Mouse (Mus musculus) intestine, postnatal 0 days (tissue): ENCODE measurements around the gene Nit2. TPM values are rescaled to one million over a fixed set of nuclear protein-coding genes. Genes with fewer than 3 reads are reported as not detected.

Experiments used
- ATAC-seq: fragments of 200-750 bp; cut with Nextera tagmentation; 2 replicates; pipeline ENCODE4 v1.8.0; 2017; ENCODE audit warnings: mild to moderate bottlenecking, moderate TSS enrichment, moderate library complexity
- H3K27ac ChIP-seq: fragments of 300-500 bp; sonication (generic); 2 replicates; pipeline ENCODE4 v1.5.1; 2014; ENCODE audit warnings: mild to moderate bottlenecking, low read depth, low read length, moderate library complexity
- H3K27me3 ChIP-seq: fragments of 300-500 bp; sonication (generic); replicated peaks from 2 replicates; pipeline ENCODE4 v1.6.1; 2014; ENCODE audit warnings: low read length, mixed read lengths; ENCODE audit not compliant: control insufficient read depth, insufficient read depth
- H3K36me3 ChIP-seq: fragments of 300-500 bp; sonication (generic); 2 replicates; pipeline ENCODE4 v1.6.1; 2014; ENCODE audit warnings: mild to moderate bottlenecking, moderate library complexity; ENCODE audit not compliant: control insufficient read depth, insufficient read depth
- H3K4me1 ChIP-seq: fragments of 300-500 bp; sonication (generic); replicated peaks from 2 replicates; pipeline ENCODE4 v1.6.1; 2014; ENCODE audit warnings: antibody characterized with exemption, low read length, mixed read lengths; ENCODE audit not compliant: control insufficient read depth, insufficient read depth
- H3K4me2 ChIP-seq: fragments of 300-500 bp; sonication (generic); replicated peaks from 2 replicates; pipeline ENCODE4 v1.6.1; 2014; ENCODE audit warnings: low read depth, mild to moderate bottlenecking, moderate library complexity
- H3K4me3 ChIP-seq: fragments of 300-500 bp; sonication (generic); 2 replicates; pipeline ENCODE4 v1.5.1; 2014; ENCODE audit warnings: low read depth, low read length
- H3K9ac ChIP-seq: fragments of 300-500 bp; sonication (generic); 2 replicates; pipeline ENCODE4 v1.6.1; 2014; ENCODE audit warnings: mild to moderate bottlenecking, low read depth, low read length
- H3K9me3 ChIP-seq: fragments of 300-500 bp; sonication (generic); 2 replicates; pipeline ENCODE4 v1.6.1; 2016; ENCODE audit warnings: mixed run types; ENCODE audit not compliant: control insufficient read depth
- CTCF ChIP-seq: sonication (generic); IDR thresholded peaks from 2 replicates; pipeline ENCODE4 v1.5.1; 2016; ENCODE audit warnings: low read depth, mild to moderate bottlenecking, control low read depth, antibody characterized with exemption, moderate library complexity
- WGBS: fragments of 180-500 bp; shearing (Covaris S2); extraction: QIAGEN DNeasy Blood & Tissue Kit; methylation state at CpG from one replicate; pipeline ENCODE4 v1.1.7; 2014; 5-methylcytosine and 5-hydroxymethylcytosine counted together
- polyA plus RNA-seq: library from polyadenylated mRNA; unstranded; fragments of >200 nt; fragmentation: Nextera tagmentation; extraction: Ambion mirVana; gene quantifications from 2 replicates; pipeline ENCODE4 v1.2.1, GENCODE M21; 2015

The Nit2 gene
- polyA plus RNA-seq, 1 experiment from 2014 or later: 46.2 TPM

DNA sequence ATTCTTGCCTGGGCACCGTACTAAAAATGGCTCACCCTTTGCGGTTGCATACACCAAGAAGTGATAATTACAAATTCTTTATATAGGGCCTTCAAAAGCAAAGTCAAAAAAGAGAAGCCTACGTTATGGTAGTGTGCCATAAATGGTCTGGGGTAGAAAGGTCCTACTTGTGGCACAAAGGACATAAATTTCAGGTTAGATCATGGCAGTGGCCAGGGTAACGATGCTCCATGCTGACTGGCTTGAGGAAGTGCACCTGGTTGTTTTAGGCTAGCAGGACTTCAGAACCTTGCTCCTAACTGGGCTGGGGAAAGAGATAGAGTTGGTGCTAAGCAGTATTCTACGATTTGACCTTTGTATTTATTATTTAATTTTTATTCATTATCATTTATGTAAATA is 372 bp upstream of the Nit2 start:
- H3K27ac ChIP-seq: peak overlapping the region; percentile 81
- peak overlapping the region; percentile 94 for H3K4me2 ChIP-seq
- WGBS: 11% methylated on average over 5 of the region's 5 CpGs
- ATAC-seq: peak; percentile 43
- peak overlapping the region; percentile 87 for H3K4me3 ChIP-seq
- no peaks in the 10 kb centered on the region for H3K27me3 ChIP-seq
- H3K36me3 ChIP-seq: peaks cover 20% of the 10 kb centered on the region
- no peak overlapping the region for H3K9ac ChIP-seq
- H3K4me1 ChIP-seq: no peaks in the 10 kb centered on the region
- no peak for TF ChIP-seq CTCF
- H3K9me3 ChIP-seq: no peaks in the 10 kb centered on the region

DNA sequence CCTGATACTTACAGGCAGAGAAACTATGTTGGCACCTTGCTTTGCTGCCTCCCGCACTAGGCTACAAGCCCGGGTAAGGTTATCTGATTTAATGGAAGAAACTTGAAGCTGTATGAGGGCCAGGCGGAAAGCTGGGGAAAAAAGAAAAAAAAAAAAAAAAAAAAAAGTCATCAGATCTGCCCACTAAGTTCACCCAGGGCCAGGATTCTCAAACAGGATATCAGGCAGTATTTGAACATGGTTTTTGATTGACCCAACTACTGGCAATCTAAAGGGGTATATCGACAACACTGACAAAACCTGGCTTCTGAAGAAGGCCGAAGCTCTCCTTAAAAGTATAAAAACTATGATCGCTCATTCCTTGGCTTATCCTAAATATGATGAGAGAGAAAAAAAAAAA is 1.1 kb downstream of the Nit2 start:
- H3K4me2 ChIP-seq: peak overlapping the region; percentile 94; the same call in 1 of the 2 replicates
- ATAC-seq: no peak
- no peak overlapping the region for H3K27ac ChIP-seq
- H3K9me3 ChIP-seq: no peaks in the 10 kb centered on the region
- no peaks in the 10 kb centered on the region for H3K4me1 ChIP-seq
- no peak overlapping the region for H3K9ac ChIP-seq
- no peak for TF ChIP-seq CTCF
- no peaks in the 10 kb centered on the region for H3K27me3 ChIP-seq
- no peak overlapping the region for H3K4me3 ChIP-seq
- WGBS: 74% methylated on average over 6 of the region's 6 CpGs
- peaks cover 24% of the 10 kb centered on the region for H3K36me3 ChIP-seq

GRCm38 (mm10) chr16:57165157-57165556 is 2.0 kb downstream of the Nit2 start:
- no peaks in the 10 kb centered on the region for H3K9me3 ChIP-seq
- H3K36me3 ChIP-seq: peaks cover 26% of the 10 kb centered on the region
- ATAC-seq: no peak
- H3K4me3 ChIP-seq: no peak overlapping the region
- H3K27me3 ChIP-seq: no peaks in the 10 kb centered on the region
- no peak overlapping the region for H3K4me2 ChIP-seq
- no peaks in the 10 kb centered on the region for H3K4me1 ChIP-seq
- TF ChIP-seq CTCF: no peak
- H3K9ac ChIP-seq: no peak overlapping the region
- H3K27ac ChIP-seq: no peak overlapping the region
- WGBS: 95% methylated on average over 5 of the region's 5 CpGs

- Histone ChIP-seq H3K9ac (no peak overlapping the region), H3K27ac (no peak overlapping the region), H3K36me3 (peaks cover 28% of the 10 kb centered on the region), H3K4me3 (no peak overlapping the region), H3K27me3 (no peaks in the 10 kb centered on the region), H3K4me1 (no peaks in the 10 kb centered on the region), H3K9me3 (no peaks in the 10 kb centered on the region), H3K4me2 (no peak overlapping the region)
- no peak for ATAC-seq
- 57% methylated on average over 1 of the region's 1 CpGs for WGBS
- TF ChIP-seq CTCF: no peak
Measured at GRCm38 (mm10) chr16:57163694-57164093, 3.4 kb downstream of the Nit2 start.

- no peak overlapping the region for H3K9ac ChIP-seq
- H3K9me3 ChIP-seq: no peaks in the 10 kb centered on the region
- H3K27me3 ChIP-seq: no peaks in the 10 kb centered on the region
- H3K4me1 ChIP-seq: no peaks in the 10 kb centered on the region
- WGBS: 74% methylated on average over 5 of the region's 5 CpGs
- ATAC-seq: no peak
- H3K4me2 ChIP-seq: no peak overlapping the region
- no peak overlapping the region for H3K4me3 ChIP-seq
- peaks cover 36% of the 10 kb centered on the region for H3K36me3 ChIP-seq
- no peak for TF ChIP-seq CTCF
- H3K27ac ChIP-seq: no peak overlapping the region
Measured at GRCm38 (mm10) chr16:57162841-57163240, 4.3 kb downstream of the Nit2 start.

- Histone ChIP-seq H3K27me3 (no peaks in the 10 kb centered on the region), H3K4me1 (no peaks in the 10 kb centered on the region), H3K4me3 (no peak overlapping the region), H3K9ac (no peak overlapping the region), H3K4me2 (no peak overlapping the region), H3K9me3 (no peaks in the 10 kb centered on the region), H3K36me3 (peaks cover 44% of the 10 kb centered on the region), H3K27ac (no peak overlapping the region; the same call in 1 of the 2 replicates)
- 68% methylated on average over 7 of the region's 7 CpGs for WGBS
- no peak for ATAC-seq
- TF ChIP-seq CTCF: no peak
Measured at GRCm38 (mm10) chr16:57159835-57160234, 7.3 kb downstream of the Nit2 start.

- H3K9ac ChIP-seq: no peak overlapping the region
- H3K27me3 ChIP-seq: no peaks in the 10 kb centered on the region
- no peak overlapping the region for H3K27ac ChIP-seq
- peaks cover 58% of the 10 kb centered on the region for H3K36me3 ChIP-seq
- TF ChIP-seq CTCF: no peak
- H3K4me1 ChIP-seq: no peaks in the 10 kb centered on the region
- H3K4me3 ChIP-seq: no peak overlapping the region
- H3K4me2 ChIP-seq: no peak overlapping the region
- WGBS: 74% methylated on average over 4 of the region's 4 CpGs
- no peaks in the 10 kb centered on the region for H3K9me3 ChIP-seq
- no peak for ATAC-seq
Measured at GRCm38 (mm10) chr16:57157728-57158127, 9.4 kb downstream of the Nit2 start.
